Mouse (Mus musculus): Measurements from ENCODE around the gene Csad.
"Not testable (repeated sequence)": the region's sequence is repeated elsewhere in the genome, so short reads cannot be mapped to it uniquely, and the experiment has no call there.

Csad gene

GRCm38 (mm10) chr15:102233896-102234295 is 29.4 kb upstream of the Csad start:
- peak; percentile 20 for DNase-seq

DNA sequence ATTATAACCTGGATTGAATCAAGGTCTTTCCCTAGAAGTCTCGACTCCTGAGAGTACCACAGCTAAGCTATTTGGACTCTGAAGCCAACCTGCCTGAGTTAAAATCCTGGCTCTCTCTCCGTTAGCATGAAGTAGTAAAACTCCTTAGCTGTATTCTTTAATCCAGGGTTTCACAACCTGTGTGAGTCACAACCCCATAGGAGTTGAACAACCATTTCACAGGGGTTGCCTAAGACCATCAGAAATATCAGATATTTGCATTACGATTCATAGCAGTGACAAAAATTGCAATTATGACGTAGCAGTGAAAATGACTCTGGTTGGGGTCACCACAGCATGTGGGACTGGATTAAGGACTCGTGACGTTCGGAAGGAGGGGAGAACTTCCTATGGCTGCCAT is 28.2 kb upstream of the Csad start:
- DNase-seq, result no peak

DNA sequence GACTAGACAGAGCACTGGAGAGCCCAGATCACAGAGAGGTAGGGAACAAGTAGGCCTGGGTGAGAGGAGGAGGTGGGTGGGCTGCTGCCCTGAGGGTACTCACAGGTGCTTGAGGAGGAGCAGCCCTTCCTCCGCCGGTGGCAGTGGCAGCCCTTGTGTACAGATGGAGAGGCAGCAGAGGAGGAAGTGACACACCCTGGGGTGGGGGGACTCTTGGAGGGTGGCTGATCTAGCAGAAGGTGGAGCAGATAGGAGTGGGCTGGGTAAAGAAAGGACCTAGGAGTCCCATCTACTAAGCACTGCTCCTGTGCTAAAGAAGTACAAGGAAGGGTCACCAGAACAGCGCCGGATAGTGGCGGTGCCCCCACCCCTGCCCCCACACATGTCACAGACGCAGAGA is 27.2 kb upstream of the Csad start, which contains the start of gene Itgb7:
Itgb7 (minus strand) TSS at position 197 of the 400 bp plus-strand sequence.
- DNase-seq, result no peak

GRCm38 (mm10) chr15:102230408-102231321 is 26.1 kb upstream of the Csad start:
- DNase-seq, result no peak

GRCm38 (mm10) chr15:102225619-102226018 is 21.1 kb upstream of the Csad start:
- DNase-seq, result not testable (repeated sequence)

DNA sequence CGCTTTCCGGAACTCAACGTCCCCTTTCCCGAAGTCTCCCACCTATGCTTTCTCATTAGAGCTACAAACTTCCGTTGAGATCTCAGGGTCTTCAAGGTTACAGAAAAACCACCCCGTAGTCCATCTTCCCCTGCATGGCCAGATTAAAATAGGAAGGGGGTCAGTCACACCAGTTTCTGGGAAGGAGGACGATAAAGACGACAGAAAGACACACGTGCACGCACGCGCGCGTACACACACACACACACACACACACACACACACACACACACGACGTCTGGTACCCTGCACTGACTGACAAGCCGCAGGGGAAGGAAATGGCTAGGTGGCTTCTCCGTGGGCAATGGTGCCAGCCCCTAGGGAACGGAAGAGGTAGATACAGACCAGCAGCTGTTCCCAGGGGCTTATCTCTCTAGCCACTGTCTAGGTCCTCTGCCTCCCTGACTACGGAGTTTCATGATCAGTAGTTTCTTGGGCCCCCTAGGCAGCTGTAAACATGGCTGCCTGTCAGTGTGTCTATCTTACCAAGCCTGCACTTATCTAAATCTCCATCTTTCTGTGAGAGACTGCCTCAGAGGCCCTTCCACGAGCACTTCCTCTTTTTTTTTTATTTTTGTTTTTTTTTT is 20.6 kb upstream of the Csad start:
- peak; percentile 15 for DNase-seq

DNA sequence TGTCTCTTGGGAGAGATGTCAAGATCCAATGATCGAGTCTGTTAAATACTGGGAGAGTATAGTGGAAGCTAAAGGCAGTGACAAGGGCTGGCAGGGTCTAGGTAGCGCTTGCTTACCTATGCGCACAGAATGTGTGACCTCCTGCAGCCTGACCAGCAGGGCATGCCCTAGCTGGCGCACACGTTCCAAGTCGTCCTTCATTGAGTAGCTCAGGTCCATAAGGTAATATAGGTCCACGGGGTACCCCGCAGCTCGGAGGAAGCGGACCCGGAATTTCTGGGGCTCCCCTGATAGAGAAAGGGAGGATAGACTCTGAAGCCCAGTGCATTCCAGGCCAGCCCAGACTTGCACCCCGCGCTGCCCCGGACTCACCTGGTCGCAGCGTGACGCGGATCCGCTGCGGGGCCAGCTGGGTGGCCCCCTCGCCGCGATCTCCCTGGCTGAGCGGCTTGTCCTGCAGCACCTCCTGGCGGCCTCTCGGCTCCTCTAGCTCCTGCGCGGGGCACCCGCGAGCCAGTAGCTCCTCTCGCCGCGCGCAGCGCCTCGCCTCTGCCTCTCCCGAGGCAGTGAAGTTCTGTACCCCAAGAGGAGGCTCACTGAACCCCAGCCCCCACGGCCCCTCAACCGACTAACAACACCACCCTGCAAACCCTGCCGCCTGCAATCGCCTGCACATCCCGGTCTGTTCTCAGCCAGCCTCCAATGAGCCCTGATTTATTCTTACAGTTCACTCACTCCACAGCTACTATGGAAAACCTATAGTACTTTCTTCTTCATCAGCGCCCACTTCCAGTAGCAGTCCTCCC is 19.9 kb upstream of the Csad start:
- peak; percentile 91 for DNase-seq

DNA sequence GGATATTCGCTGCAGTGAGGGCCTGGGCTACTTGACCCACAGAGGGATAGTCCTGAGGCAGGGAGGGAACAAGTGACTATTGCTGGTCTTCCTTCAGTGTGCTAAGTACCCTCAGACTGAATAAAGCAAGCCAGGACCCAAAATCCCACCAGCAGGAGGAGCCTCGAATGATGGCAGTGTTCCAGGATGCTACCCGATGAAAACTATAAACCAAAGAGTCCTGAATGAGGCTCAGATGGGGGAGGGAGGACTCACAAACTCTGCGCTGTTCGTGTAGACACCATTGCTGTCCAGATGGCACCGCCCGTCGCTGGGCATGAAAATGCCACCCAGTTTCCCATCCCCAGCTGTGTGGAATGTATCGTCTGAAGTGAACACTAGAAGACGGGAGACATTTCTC is 17.9 kb upstream of the Csad start:
- no peak for DNase-seq

DNA sequence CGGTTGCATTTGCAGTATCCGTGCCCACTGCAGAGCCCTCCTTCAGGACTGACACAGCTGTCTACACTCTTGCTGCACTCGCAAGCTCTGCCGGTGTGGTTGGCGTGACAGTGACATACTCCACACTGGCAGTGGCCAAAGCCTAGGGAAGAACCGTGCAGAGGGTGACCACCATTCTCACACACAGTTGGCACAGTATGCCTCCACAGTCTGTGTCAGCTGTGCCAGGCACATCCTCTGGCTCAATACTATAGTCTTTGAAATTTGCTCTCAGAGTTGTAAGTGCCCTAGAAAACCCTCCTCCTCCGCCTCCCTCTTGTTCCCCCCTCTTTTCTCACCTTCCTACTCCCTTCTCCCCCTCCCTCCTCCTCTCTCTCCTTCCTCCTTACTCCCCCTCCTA is 12.8 kb upstream of the Csad start:
- DNase-seq, result no peak

DNA sequence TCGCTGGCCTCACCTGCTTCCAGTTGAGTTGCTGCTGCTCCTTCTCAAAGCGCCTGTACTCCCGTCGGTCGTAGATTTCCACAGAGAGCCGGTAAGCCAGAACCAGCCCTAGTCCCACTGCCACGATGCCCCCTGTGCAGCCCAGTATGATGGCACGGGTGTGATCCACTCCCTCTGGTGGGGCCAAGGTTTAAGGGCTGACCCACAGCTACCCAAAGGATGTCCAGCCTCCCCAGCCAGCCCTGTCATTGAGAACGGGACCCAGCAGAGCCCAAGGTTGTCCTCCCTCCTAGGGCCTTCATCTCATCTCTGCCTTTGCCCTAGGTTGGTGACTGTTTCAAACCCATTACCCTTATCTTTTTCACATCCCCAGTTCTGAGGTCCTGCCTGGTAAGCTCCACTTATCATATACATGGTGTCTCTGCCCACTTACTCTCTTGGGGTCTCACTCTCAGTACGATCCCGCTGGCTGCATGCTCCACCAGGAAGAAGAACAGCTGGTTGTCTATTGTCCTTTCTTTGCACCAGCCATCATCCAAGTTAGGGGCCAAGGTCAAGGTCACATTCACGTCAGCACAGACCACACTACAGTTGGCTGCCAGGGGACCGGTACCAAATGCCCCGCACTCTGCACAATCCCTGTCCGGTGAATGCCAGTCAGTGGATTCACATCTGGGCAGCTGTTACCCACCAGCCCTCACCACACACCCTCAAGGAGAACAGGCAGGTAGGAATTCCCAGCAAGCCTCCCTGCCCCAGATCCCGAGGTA is 12.1 kb upstream of the Csad start:
- DNase-seq, result no peak

- no peak for DNase-seq
These were observed 11.1 kb upstream of the Csad start for GRCm38 (mm10) chr15:102215624-102216023.

DNA sequence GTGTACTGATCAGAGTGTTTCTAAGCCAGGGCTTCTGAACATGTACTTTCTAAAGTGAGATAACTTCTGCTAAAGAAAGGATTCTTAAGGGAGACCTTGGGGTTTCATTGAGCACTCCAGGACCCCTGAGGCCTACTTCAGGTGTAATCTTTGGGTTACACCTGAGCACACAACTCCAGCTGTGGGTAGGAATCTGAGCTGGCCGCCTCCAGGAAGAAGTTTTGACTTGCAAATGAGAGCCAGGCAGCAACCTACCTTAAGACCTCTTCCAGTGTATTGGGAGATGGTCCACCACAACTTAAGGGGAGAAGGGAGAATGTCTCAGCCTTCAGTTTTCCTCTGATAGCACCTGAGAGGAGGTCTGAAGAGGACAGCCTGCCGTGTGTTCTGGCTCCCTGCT is 9.6 kb upstream of the Csad start:
- no peak for DNase-seq

- DNase-seq, result no peak
These were observed 7.4 kb upstream of the Csad start for GRCm38 (mm10) chr15:102211895-102212294.

DNA sequence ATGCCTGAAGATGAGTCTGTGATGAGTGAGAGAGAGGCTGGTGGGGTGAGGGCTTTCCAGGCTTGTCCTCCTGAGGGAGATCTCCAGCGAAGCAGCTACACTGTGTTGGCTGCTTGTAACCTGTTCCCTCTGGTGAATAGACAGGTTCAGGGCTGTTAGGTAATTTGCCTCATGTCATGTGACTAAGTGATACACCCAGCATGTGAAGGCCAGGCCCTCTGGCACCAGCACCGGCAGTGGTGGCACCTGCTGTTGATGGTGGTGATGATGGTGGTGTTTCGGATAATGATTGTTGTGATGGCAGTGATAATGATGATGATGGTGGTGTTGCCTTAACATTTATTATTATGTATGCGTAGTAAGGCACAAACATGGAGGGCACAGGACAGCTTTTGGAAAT is 6.3 kb upstream of the Csad start:
- no peak for DNase-seq

GRCm38 (mm10) chr15:102209114-102209513 is 4.6 kb upstream of the Csad start:
- no peak for DNase-seq

- no peak for DNase-seq
These were observed 3.6 kb upstream of the Csad start for GRCm38 (mm10) chr15:102208092-102208561.

GRCm38 (mm10) chr15:102207351-102207750 is 2.8 kb upstream of the Csad start:
- no peak for DNase-seq

DNA sequence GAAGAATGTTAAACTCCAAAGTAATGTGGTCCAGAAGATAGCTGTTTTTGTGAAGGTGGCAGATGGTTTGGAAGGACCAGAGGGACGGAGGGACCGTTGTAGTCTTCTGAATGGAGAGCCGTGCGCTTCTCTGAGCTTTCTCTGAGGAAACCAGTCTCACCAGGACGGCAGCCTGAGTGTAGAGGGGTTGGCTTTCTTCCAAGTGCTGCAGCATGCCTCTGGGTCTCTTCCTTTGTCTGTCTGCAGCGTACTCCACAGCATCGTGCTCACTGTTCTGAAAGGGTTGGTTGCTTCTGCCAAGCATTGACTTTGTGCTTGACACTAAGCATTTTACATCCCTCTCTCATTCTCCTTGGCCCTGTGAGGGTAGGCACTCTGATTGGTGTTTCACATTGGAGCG is 1.3 kb upstream of the Csad start:
- no peak for DNase-seq

GRCm38 (mm10) chr15:102203835-102204381 is 616 bp downstream of the Csad start:
- DNase-seq, result peak; percentile 86

DNA sequence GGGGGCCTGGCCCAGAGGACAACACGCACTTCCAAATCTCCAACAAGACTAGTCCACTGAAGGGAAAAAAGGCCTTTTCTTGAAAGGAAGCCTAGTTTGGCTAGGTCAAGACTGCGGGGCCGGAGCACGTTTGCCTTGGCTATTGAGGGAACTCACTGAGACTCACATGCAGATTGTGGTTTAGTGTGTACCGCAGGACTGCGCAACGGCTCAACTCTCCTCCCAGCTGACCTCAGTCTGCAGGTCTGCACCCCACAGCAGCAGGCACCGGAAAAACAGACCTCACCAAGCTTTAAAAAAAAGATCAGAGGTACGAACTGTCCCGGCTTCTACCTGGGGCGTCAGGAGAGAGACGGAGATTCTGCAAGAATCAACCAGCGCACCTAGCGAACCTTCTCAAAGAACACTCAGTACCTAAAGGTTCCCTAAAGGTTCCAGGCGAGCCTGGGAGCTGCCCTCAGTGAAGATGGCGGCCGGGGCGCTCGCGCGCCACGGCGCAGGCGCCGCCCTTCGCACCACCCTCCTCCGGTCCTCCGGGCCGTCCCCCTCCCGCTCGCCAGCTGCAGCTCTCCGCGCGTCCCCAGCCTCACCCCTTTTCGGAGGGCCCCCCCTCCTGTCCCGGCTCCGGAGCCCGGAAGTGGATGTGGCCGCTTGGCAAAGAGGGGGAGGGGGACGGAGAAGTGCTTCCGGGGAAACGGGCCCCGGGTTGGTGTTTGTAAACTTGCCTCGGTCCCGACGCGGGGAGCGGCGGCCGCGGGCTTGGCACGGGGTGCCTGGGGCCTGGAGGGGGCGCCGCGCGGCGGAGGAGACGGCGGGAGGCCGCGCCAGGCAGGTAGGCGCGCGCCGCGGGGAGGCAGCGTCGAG is 1.3 kb downstream of the Csad start, which contains the start of gene Zfp740:
Zfp740 (plus strand) TSS at position 279 of the 864 bp plus-strand sequence.
- peak; percentile 98 for DNase-seq

DNA sequence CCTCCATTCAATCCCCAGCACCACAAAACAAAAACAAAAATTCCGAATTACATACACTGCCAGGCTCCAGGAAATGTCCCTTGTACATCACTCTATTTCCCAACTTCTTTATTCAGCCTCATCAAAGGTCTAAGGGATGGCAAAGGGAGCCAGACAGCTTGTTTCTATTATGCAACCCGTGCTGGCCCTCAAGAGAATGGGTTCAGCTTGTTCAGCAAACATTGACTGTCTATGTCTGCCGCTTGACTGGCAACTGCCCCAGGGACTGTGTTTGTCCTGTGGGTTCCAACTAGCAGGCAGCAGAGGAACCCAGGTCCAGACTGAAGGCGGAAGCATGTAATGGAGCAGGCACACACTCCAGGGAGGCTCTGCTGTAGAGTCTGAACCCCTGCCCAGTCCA is 5.7 kb downstream of the Csad start:
- DNase-seq, result no peak
